Mouse (Mus musculus): ENCODE data around the gene Smtnl1.

Smtnl1 gene

GRCm38 (mm10) chr2:84793871-84794270 is 28.6 kb downstream of the Smtnl1 start:
- DNase-seq (ENCODE audit: low read depth, low spot score) = no peak

- peak; percentile 48 for DNase-seq (ENCODE audit: low read depth, low spot score)
Observed at GRCm38 (mm10) chr2:84793154-84793553, 29.3 kb downstream of the Smtnl1 start.

GRCm38 (mm10) chr2:84792516-84792915 is 29.9 kb downstream of the Smtnl1 start:
- no peak for DNase-seq (ENCODE audit: low read depth, low spot score)

- DNase-seq (ENCODE audit: low read depth, low spot score) = no peak
Observed at GRCm38 (mm10) chr2:84790418-84790817, 32.0 kb downstream of the Smtnl1 start.

- no peak for DNase-seq (ENCODE audit: low read depth, low spot score)
Observed at GRCm38 (mm10) chr2:84788316-84788715, 34.1 kb downstream of the Smtnl1 start.

- no peak for DNase-seq (ENCODE audit: low read depth, low spot score)
Observed at GRCm38 (mm10) chr2:84783840-84784566, 38.4 kb downstream of the Smtnl1 start.

GRCm38 (mm10) chr2:84783315-84783714 is 39.1 kb downstream of the Smtnl1 start:
- no peak for DNase-seq (ENCODE audit: low read depth, low spot score)

- DNase-seq (ENCODE audit: low read depth, low spot score) = no peak
Observed at GRCm38 (mm10) chr2:84779210-84779609, 43.2 kb downstream of the Smtnl1 start.

- no peak for DNase-seq (ENCODE audit: low read depth, low spot score)
Observed at GRCm38 (mm10) chr2:84777706-84778105, 44.7 kb downstream of the Smtnl1 start.

- DNase-seq (ENCODE audit: low read depth, low spot score) = no peak
Observed at GRCm38 (mm10) chr2:84775665-84776064, 46.8 kb downstream of the Smtnl1 start.

GRCm38 (mm10) chr2:84775241-84775640 is 47.2 kb downstream of the Smtnl1 start, which contains the start of gene Serping1:
Serping1 (minus strand) TSS chr2:84775444.
- DNase-seq (ENCODE audit: low read depth, low spot score) = no peak

GRCm38 (mm10) chr2:84774751-84775150 is 47.7 kb downstream of the Smtnl1 start:
- no peak for DNase-seq (ENCODE audit: low read depth, low spot score)

- no peak for DNase-seq (ENCODE audit: low read depth, low spot score)
Observed at GRCm38 (mm10) chr2:84773195-84773594, 49.3 kb downstream of the Smtnl1 start.

GRCm38 (mm10) chr2:84772454-84772853 is 50.0 kb downstream of the Smtnl1 start:
- DNase-seq (ENCODE audit: low read depth, low spot score) = no peak

- DNase-seq (ENCODE audit: low read depth, low spot score) = no peak
Observed at GRCm38 (mm10) chr2:84770501-84770900, 52.0 kb downstream of the Smtnl1 start.

GRCm38 (mm10) chr2:84762818-84763217 is 59.6 kb downstream of the Smtnl1 start:
- no peak for DNase-seq (ENCODE audit: low read depth, low spot score)

GRCm38 (mm10) chr2:84762295-84762694 is 60.2 kb downstream of the Smtnl1 start:
- no peak for DNase-seq (ENCODE audit: low read depth, low spot score)

- no peak for DNase-seq (ENCODE audit: low read depth, low spot score)
Observed at GRCm38 (mm10) chr2:84761840-84762239, 60.6 kb downstream of the Smtnl1 start.

GRCm38 (mm10) chr2:84761309-84761708 is 61.1 kb downstream of the Smtnl1 start:
- DNase-seq (ENCODE audit: low read depth, low spot score) = no peak
